Mouse (Mus musculus) forebrain, embryonic 14.5 days (tissue): ENCODE results near the gene Klhl6. TPM values are rescaled to one million over a fixed set of nuclear protein-coding genes. Genes with fewer than 3 reads are reported as not detected.

ENCODE experiments used
- ATAC-seq: fragments of 200-750 bp; cut with Nextera tagmentation; 2 replicates; pipeline ENCODE4 v1.8.0; 2017; ENCODE audit warnings: mild to moderate bottlenecking, moderate library complexity
- DNase-seq: peaks from one replicate; pipeline ENCODE4 v3.0.0-alpha.2; 2015; ENCODE audit warnings: low spot score
- H3K27ac ChIP-seq: fragments of 300-500 bp; sonication (generic); 2 replicates; pipeline ENCODE4 v1.5.1; 2014; ENCODE audit warnings: low read depth, mild to moderate bottlenecking, control low read depth, low read length, moderate library complexity
- H3K27me3 ChIP-seq: fragments of 300-500 bp; sonication (generic); replicated peaks from 2 replicates; pipeline ENCODE4 v1.6.1; 2014; ENCODE audit warnings: low read length, control low read depth, mixed read lengths; ENCODE audit not compliant: control insufficient read depth, insufficient read depth
- H3K36me3 ChIP-seq: fragments of 300-500 bp; sonication (generic); 2 replicates; pipeline ENCODE4 v1.6.1; 2014; ENCODE audit warnings: low read length, control low read depth; ENCODE audit not compliant: control insufficient read depth, insufficient read depth
- H3K4me1 ChIP-seq: fragments of 300-500 bp; sonication (generic); 2 replicates; pipeline ENCODE4 v1.6.1; 2014; ENCODE audit warnings: antibody characterized with exemption, low read length, control low read depth; ENCODE audit not compliant: control insufficient read depth, insufficient read depth
- H3K4me2 ChIP-seq: fragments of 300-500 bp; sonication (generic); 2 replicates; pipeline ENCODE4 v1.6.1; 2014; ENCODE audit warnings: mild to moderate bottlenecking, control low read depth, low read length
- H3K4me3 ChIP-seq: fragments of 300-500 bp; sonication (generic); 2 replicates; pipeline ENCODE4 v1.5.1; 2014; ENCODE audit warnings: low read depth, low read length, control low read depth
- H3K9ac ChIP-seq: fragments of 300-500 bp; sonication (generic); 2 replicates; pipeline ENCODE4 v1.6.1; 2014; ENCODE audit warnings: mild to moderate bottlenecking, low read length, control low read depth, moderate library complexity
- H3K9me3 ChIP-seq: fragments of 300-500 bp; sonication (generic); replicated peaks from 2 replicates; pipeline ENCODE4 v1.6.1; 2016; ENCODE audit warnings: low read length, control low read depth, mixed read lengths; ENCODE audit not compliant: control insufficient read depth
- WGBS: fragments of 180-500 bp; shearing (Covaris S2); extraction: QIAGEN DNeasy Blood & Tissue Kit; methylation state at CpG from one replicate; pipeline ENCODE4 v1.1.7; 2014; 5-methylcytosine and 5-hydroxymethylcytosine counted together
- polyA plus RNA-seq: library from polyadenylated mRNA; unstranded; fragments of >200 nt; fragmentation: Nextera tagmentation; extraction: Ambion mirVana; gene quantifications from 2 replicates; pipeline ENCODE4 v1.2.1, GENCODE M21; 2014

Klhl6 gene
- polyA plus RNA-seq, 1 experiment from 2014 or later, result 3.7 TPM

GRCm38 (mm10) chr16:19995818-19996217 is 13.0 kb upstream of the Klhl6 start:
- Histone ChIP-seq H3K36me3 (no peaks in the 10 kb centered on the region), H3K27ac (no peak overlapping the region), H3K9ac (no peak overlapping the region), H3K4me1 (no peaks in the 10 kb centered on the region), H3K27me3 (no peaks in the 10 kb centered on the region), H3K9me3 (no peaks in the 10 kb centered on the region), H3K4me3 (no peak overlapping the region), H3K4me2 (no peak overlapping the region)
- ATAC-seq, result no peak
- no peak for DNase-seq

GRCm38 (mm10) chr16:19993278-19993677 is 10.4 kb upstream of the Klhl6 start:
- WGBS, result 98% methylated on average over 3 of the region's 3 CpGs

GRCm38 (mm10) chr16:19990536-19990935 is 7.7 kb upstream of the Klhl6 start:
- no peaks in the 10 kb centered on the region for H3K9me3 ChIP-seq
- no peaks in the 10 kb centered on the region for H3K4me1 ChIP-seq
- no peak overlapping the region for H3K4me3 ChIP-seq
- no peak overlapping the region for H3K4me2 ChIP-seq
- H3K27ac ChIP-seq, result no peak overlapping the region
- DNase-seq (no peak), ATAC-seq (no peak)
- H3K9ac ChIP-seq, result no peak overlapping the region
- H3K36me3 ChIP-seq, result no peaks in the 10 kb centered on the region
- no peaks in the 10 kb centered on the region for H3K27me3 ChIP-seq

More at GRCm38 (mm10) chr16:19993278-19993677, 10.4 kb upstream of the Klhl6 start:
- Histone ChIP-seq H3K4me3 (no peak overlapping the region), H3K4me2 (no peak overlapping the region), H3K27ac (no peak overlapping the region), H3K9me3 (no peaks in the 10 kb centered on the region), H3K36me3 (no peaks in the 10 kb centered on the region), H3K27me3 (no peaks in the 10 kb centered on the region), H3K9ac (no peak overlapping the region), H3K4me1 (no peaks in the 10 kb centered on the region)
- ATAC-seq, result no peak
- DNase-seq, result no peak

- no peak overlapping the region for H3K4me2 ChIP-seq
- ATAC-seq (no peak), DNase-seq (no peak)
- no peaks in the 10 kb centered on the region for H3K4me1 ChIP-seq
- no peak overlapping the region for H3K27ac ChIP-seq
- H3K27me3 ChIP-seq, result no peaks in the 10 kb centered on the region
- H3K36me3 ChIP-seq, result no peaks in the 10 kb centered on the region
- no peaks in the 10 kb centered on the region for H3K9me3 ChIP-seq
- no peak overlapping the region for H3K4me3 ChIP-seq
- WGBS, result 86% methylated on average over 2 of the region's 2 CpGs
- H3K9ac ChIP-seq, result no peak overlapping the region
Measured at GRCm38 (mm10) chr16:19987589-19987988, 4.8 kb upstream of the Klhl6 start.

- no peak overlapping the region for H3K4me2 ChIP-seq
- WGBS, result 88% methylated on average over 2 of the region's 2 CpGs
Measured at GRCm38 (mm10) chr16:19984884-19985643, 2.2 kb upstream of the Klhl6 start.

GRCm38 (mm10) chr16:19983559-19983958 is 722 bp upstream of the Klhl6 start:
- Histone ChIP-seq H3K4me3 (no peak overlapping the region), H3K9ac (no peak overlapping the region), H3K4me1 (no peaks in the 10 kb centered on the region), H3K27me3 (no peaks in the 10 kb centered on the region), H3K9me3 (no peaks in the 10 kb centered on the region), H3K4me2 (no peak overlapping the region), H3K36me3 (no peaks in the 10 kb centered on the region), H3K27ac (no peak overlapping the region)
- ATAC-seq (no peak), DNase-seq (no peak)
- 82% methylated on average over 4 of the region's 4 CpGs for WGBS

More at GRCm38 (mm10) chr16:19984884-19985643, 2.2 kb upstream of the Klhl6 start:
- DNase-seq (no peak), ATAC-seq (no peak)
- no peaks in the 10 kb centered on the region for H3K9me3 ChIP-seq
- no peak overlapping the region for H3K4me3 ChIP-seq
- no peaks in the 10 kb centered on the region for H3K4me1 ChIP-seq
- H3K27ac ChIP-seq, result no peak overlapping the region
- no peaks in the 10 kb centered on the region for H3K36me3 ChIP-seq
- H3K9ac ChIP-seq, result no peak overlapping the region
- no peaks in the 10 kb centered on the region for H3K27me3 ChIP-seq

- H3K4me3 ChIP-seq, result no peak overlapping the region
- DNase-seq (no peak), ATAC-seq (no peak)
- no peak overlapping the region for H3K27ac ChIP-seq
- H3K4me2 ChIP-seq, result no peak overlapping the region
- H3K4me1 ChIP-seq, result no peaks in the 10 kb centered on the region
- H3K9ac ChIP-seq, result no peak overlapping the region
- no peaks in the 10 kb centered on the region for H3K9me3 ChIP-seq
- 80% methylated on average over 2 of the region's 2 CpGs for WGBS
- no peaks in the 10 kb centered on the region for H3K27me3 ChIP-seq
- no peaks in the 10 kb centered on the region for H3K36me3 ChIP-seq
Measured at GRCm38 (mm10) chr16:19981684-19982083, 1.2 kb downstream of the Klhl6 start.

GRCm38 (mm10) chr16:19981006-19981405 is 1.8 kb downstream of the Klhl6 start:
- Histone ChIP-seq H3K27ac (no peak overlapping the region), H3K9me3 (no peaks in the 10 kb centered on the region), H3K4me2 (no peak overlapping the region), H3K27me3 (no peaks in the 10 kb centered on the region), H3K9ac (no peak overlapping the region), H3K4me3 (no peak overlapping the region), H3K4me1 (no peaks in the 10 kb centered on the region), H3K36me3 (no peaks in the 10 kb centered on the region)
- DNase-seq, result no peak
- ATAC-seq, result no peak
- WGBS, result 94% methylated on average over 3 of the region's 3 CpGs

GRCm38 (mm10) chr16:19979755-19980154 is 3.1 kb downstream of the Klhl6 start:
- Histone ChIP-seq H3K9ac (no peak overlapping the region), H3K27ac (no peak overlapping the region), H3K9me3 (no peaks in the 10 kb centered on the region), H3K4me3 (no peak overlapping the region), H3K27me3 (no peaks in the 10 kb centered on the region), H3K4me2 (no peak overlapping the region), H3K4me1 (no peaks in the 10 kb centered on the region), H3K36me3 (no peaks in the 10 kb centered on the region)
- 84% methylated on average over 2 of the region's 2 CpGs for WGBS
- DNase-seq, result no peak
- ATAC-seq, result no peak
